Mouse (Mus musculus): Measurements from ENCODE around the gene Focad.

Focad gene

GRCm38 (mm10) chr4:88213895-88214294 is 119.5 kb downstream of the Focad start:
- no peak for DNase-seq

- DNase-seq = no peak
Observed at GRCm38 (mm10) chr4:88218286-88218685, 123.9 kb downstream of the Focad start.

- no peak for DNase-seq
Observed at GRCm38 (mm10) chr4:88218797-88219196, 124.4 kb downstream of the Focad start.

- no peak for DNase-seq
Observed at GRCm38 (mm10) chr4:88231375-88231774, 136.9 kb downstream of the Focad start.

- no peak for DNase-seq
Observed at GRCm38 (mm10) chr4:88235941-88236340, 141.5 kb downstream of the Focad start.

GRCm38 (mm10) chr4:88236926-88237756 is 142.7 kb downstream of the Focad start:
- DNase-seq = no peak

GRCm38 (mm10) chr4:88238351-88238750 is 143.9 kb downstream of the Focad start:
- DNase-seq = no peak

GRCm38 (mm10) chr4:88243834-88244233 is 149.4 kb downstream of the Focad start:
- DNase-seq = no peak

- DNase-seq = peak; percentile 66
Observed at GRCm38 (mm10) chr4:88245494-88245893, 151.1 kb downstream of the Focad start.

GRCm38 (mm10) chr4:88261349-88261748 is 166.9 kb downstream of the Focad start:
- no peak for DNase-seq

- no peak for DNase-seq
Observed at GRCm38 (mm10) chr4:88264536-88264935, 170.1 kb downstream of the Focad start.

GRCm38 (mm10) chr4:88270408-88271067 is 176.1 kb downstream of the Focad start:
- DNase-seq = no peak

GRCm38 (mm10) chr4:88275571-88276041 is 181.2 kb downstream of the Focad start:
- peak; percentile 7 for DNase-seq

GRCm38 (mm10) chr4:88276058-88276734 is 181.8 kb downstream of the Focad start:
- no peak for DNase-seq

GRCm38 (mm10) chr4:88278524-88278923 is 184.1 kb downstream of the Focad start:
- DNase-seq = no peak

- peak; percentile 12 for DNase-seq
Observed at GRCm38 (mm10) chr4:88280536-88280935, 186.1 kb downstream of the Focad start.

- no peak for DNase-seq
Observed at GRCm38 (mm10) chr4:88295537-88295936, 201.1 kb downstream of the Focad start.

GRCm38 (mm10) chr4:88299551-88299950 is 205.1 kb downstream of the Focad start:
- DNase-seq = no peak

- no peak for DNase-seq
Observed at GRCm38 (mm10) chr4:88300832-88301621, 206.6 kb downstream of the Focad start.

GRCm38 (mm10) chr4:88302291-88302690 is 207.9 kb downstream of the Focad start:
- peak; percentile 66 for DNase-seq

GRCm38 (mm10) chr4:88307691-88308090 is 213.3 kb downstream of the Focad start:
- DNase-seq = no peak

GRCm38 (mm10) chr4:88308342-88309116 is 214.1 kb downstream of the Focad start:
- DNase-seq = no peak
